Mouse (Mus musculus): ENCODE results near the gene Rhox13.

Gene Rhox13

GRCm38 (mm10) chrX:38120982-38121381 lies at the start of gene Rhox13:
TSS of gene Rhox13 (plus strand) at chrX:38121219.
- DNase-seq: no peak

DNA sequence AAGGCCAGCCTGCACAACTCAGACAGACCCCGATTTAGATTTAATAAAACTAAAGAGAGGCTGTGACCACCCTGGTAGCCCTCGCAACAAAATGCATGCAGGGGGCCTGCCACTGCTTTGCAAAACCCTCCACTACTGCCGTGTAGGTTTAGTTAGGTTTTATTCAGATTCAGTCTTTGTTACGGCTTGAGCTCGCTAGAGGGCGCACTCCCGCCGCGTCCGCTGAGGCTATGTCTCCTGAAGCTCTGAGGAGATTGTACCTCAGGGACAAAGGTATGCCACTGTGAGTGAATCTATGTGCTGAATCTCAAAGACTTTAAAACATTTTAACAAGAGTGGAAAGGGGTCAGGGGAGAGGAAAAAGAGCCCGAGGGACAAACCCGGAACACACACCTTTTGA lies 36.8 kb upstream of the Rhox13 start:
- DNase-seq: peak; percentile 10

DNA sequence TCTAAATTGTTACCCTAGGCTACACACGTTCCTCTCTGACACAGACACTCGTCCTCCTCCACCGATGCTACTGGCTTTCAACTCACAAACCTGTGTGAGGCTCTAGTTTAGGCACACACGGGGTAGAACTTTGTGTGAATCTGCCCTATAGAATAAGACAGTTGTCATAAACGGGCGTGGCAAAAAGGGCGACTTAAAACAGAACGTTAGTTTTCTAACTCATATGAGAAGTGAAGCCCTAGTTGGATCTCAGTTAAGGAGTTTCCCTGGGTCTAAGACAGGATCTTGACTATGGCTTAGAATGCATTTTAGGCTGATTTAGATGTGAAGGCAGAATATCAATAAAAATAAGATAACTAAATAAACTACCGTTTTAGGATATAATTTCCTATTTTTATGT lies 36.0 kb upstream of the Rhox13 start, which contains the start of gene Rhox11:
TSS of gene Rhox11 (minus strand) at position 101 of the 400 bp plus-strand sequence.
- no peak for DNase-seq

DNA sequence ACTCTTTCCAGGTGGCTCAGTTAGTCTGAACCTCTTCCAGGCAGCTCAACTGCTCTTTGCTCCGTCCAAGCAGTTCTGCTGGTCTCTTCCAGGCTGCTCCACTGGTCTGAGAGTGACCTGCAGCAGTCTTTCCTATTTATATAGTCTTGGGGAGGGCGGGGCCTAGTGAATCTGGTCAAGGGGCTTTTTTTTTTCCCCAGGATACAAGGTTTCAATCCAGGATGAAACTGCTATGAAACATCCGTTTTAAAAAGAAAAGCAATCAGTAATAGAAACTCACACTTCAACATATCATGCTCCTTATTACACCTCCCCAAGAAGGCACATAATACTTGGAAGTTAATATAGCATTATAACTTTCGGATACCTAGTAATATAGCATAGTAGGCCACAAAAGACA lies 10.2 kb upstream of the Rhox13 start, which contains the start of gene Rhox12:
TSS of gene Rhox12 (minus strand) at position 101 of the 400 bp plus-strand sequence.
- no peak for DNase-seq

- DNase-seq: no peak
Measured at GRCm38 (mm10) chrX:38121478-38121877, 459 bp downstream of the Rhox13 start.

DNA sequence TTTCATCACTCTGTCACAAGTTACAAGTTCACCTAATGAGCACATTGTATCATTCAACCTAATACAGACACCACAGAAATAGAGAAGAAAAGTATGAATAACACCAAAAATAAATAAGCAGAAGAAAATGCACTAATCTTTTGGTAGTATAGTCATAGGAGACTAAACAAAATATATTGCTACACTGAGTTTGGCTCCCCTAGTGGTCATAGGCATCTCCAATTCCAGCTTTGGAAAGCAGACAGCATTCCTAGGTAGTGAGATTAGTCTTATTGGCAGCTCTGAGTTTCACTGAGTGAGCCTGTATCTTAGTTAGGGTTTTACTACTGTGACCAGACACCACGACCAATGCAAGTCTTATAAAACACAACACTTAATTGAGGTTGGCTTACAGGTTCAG lies 38.1 kb downstream of the Rhox13 start:
- no peak for DNase-seq

DNA sequence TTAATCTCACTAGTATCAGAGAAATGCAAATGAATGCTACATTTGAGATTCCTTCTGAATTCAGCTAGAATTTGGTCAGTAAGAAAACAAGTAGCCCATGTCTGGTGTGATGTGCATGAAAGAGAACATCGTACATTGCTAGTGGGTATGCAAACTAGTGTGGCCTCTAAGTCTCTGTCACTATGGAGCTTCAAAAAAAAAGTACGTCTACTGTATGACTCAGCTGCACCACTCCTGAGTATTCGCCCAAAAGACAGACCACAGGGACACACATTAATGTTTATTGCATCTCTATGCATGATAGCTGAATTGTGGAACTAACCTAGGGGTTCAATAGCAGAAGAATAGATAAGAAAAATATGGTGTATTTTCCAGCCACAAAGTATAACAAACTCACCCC lies 44.3 kb downstream of the Rhox13 start:
- DNase-seq: no peak

DNA sequence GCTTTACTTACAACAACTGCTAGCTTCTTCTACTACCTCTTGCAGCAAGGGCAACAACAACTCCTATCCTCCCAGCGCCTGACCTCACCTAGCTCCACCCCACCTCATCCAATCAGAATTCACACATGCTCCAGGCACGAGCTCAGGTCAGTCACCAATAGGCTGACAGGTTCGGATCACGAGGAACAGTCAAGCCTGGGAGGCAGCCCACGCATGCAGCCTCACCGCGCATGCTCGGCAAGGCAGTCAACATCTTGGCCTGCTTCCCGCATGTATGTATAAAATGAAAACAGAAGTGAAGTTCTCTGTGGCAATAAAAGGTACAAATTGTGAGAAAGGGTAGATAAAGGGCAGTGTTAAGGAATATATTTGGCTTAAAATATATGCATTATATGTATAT lies 45.0 kb downstream of the Rhox13 start:
- DNase-seq: no peak

DNA sequence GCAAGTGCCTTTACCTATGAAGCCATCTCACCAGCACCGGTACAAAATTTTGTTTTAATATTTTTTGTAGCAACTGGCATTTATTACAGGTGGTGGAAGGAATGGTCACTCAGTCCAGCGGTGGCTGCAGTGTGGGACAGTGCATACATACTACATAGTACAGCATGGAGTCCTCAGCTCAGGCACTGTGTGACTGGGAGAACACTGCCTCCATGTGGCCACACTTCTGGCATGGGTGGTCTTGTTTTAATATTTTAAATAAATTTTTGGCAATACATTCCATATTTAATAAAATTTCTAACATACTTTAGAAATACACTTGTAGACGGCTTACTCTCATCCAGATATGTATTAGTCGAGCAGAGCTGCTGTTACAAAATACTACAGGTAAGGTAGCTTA lies 45.6 kb downstream of the Rhox13 start:
- no peak for DNase-seq

Data from cerebellum, adult 9-10 months (tissue).